Mouse (Mus musculus): ENCODE data around the gene Fat4. TPM values are rescaled to one million over a fixed set of nuclear protein-coding genes. Genes with fewer than 3 reads are reported as not detected.

The Fat4 gene
- polyA plus RNA-seq, 1 experiment from 2014 or later, result 0.27 TPM

- H3K9me3 ChIP-seq (replicated peaks; ENCODE audit: control insufficient read depth, low read length), result no peaks in the 10 kb centered on the region
- no peak for ATAC-seq (ENCODE audit: low read depth)
- WGBS (ENCODE audit: insufficient replicate concordance), result 71% methylated on average over 2 of the region's 2 CpGs
Observed at GRCm38 (mm10) chr3:38875872-38876271, 10.9 kb upstream of the Fat4 start.

GRCm38 (mm10) chr3:38876706-38877105 is 10.0 kb upstream of the Fat4 start:
- Histone ChIP-seq H3K27me3 (ENCODE audit: control insufficient read depth, insufficient read depth, low read depth, low read length) (no peaks in the 10 kb centered on the region), H3K4me3 (ENCODE audit: low read depth, low read length) (no peak overlapping the region), H3K4me1 (ENCODE audit: control insufficient read depth, low read depth, low read length) (no peaks in the 10 kb centered on the region), H3K9ac (ENCODE audit: low read depth, low read length) (no peak overlapping the region), H3K36me3 (ENCODE audit: control insufficient read depth, insufficient read depth) (no peaks in the 10 kb centered on the region), H3K9me3 (replicated peaks; ENCODE audit: control insufficient read depth, low read length) (no peaks in the 10 kb centered on the region), H3K27ac (ENCODE audit: low read length) (no peak overlapping the region), H3K4me2 (ENCODE audit: low read depth, low read length) (no peak overlapping the region)
- ATAC-seq (ENCODE audit: low read depth), result no peak
- 72% methylated on average over 4 of the region's 4 CpGs for WGBS (ENCODE audit: insufficient replicate concordance)

More at GRCm38 (mm10) chr3:38875872-38876271, 10.9 kb upstream of the Fat4 start:
- Histone ChIP-seq H3K9ac (ENCODE audit: low read depth, low read length) (no peak overlapping the region), H3K27ac (ENCODE audit: low read length) (no peak overlapping the region), H3K27me3 (ENCODE audit: control insufficient read depth, insufficient read depth, low read depth, low read length) (no peaks in the 10 kb centered on the region), H3K36me3 (ENCODE audit: control insufficient read depth, insufficient read depth) (no peaks in the 10 kb centered on the region), H3K4me2 (ENCODE audit: low read depth, low read length) (no peak overlapping the region), H3K4me3 (ENCODE audit: low read depth, low read length) (no peak overlapping the region), H3K4me1 (ENCODE audit: control insufficient read depth, low read depth, low read length) (no peaks in the 10 kb centered on the region)

- no peak for ATAC-seq (ENCODE audit: low read depth)
- WGBS (ENCODE audit: insufficient replicate concordance), result 46% methylated on average over 6 of the region's 6 CpGs
- H3K9ac ChIP-seq (ENCODE audit: low read depth, low read length), result no peak overlapping the region
- no peak overlapping the region for H3K4me2 ChIP-seq (ENCODE audit: low read depth, low read length)
- H3K4me3 ChIP-seq (ENCODE audit: low read depth, low read length), result no peak overlapping the region
- H3K27ac ChIP-seq (ENCODE audit: low read length), result no peak overlapping the region
- no peaks in the 10 kb centered on the region; the same call in none of the 2 replicates for H3K4me1 ChIP-seq (ENCODE audit: control insufficient read depth, low read depth, low read length)
- peaks cover 30% of the 10 kb centered on the region for H3K27me3 ChIP-seq (ENCODE audit: control insufficient read depth, insufficient read depth, low read depth, low read length)
- no peaks in the 10 kb centered on the region for H3K9me3 ChIP-seq (replicated peaks; ENCODE audit: control insufficient read depth, low read length)
- no peaks in the 10 kb centered on the region for H3K36me3 ChIP-seq (ENCODE audit: control insufficient read depth, insufficient read depth)
Observed at GRCm38 (mm10) chr3:38882778-38883177, 4.0 kb upstream of the Fat4 start.

GRCm38 (mm10) chr3:38883676-38884075 is 3.1 kb upstream of the Fat4 start:
- Histone ChIP-seq H3K9ac (ENCODE audit: low read depth, low read length) (no peak overlapping the region), H3K27ac (ENCODE audit: low read length) (no peak overlapping the region), H3K9me3 (replicated peaks; ENCODE audit: control insufficient read depth, low read length) (no peaks in the 10 kb centered on the region), H3K36me3 (ENCODE audit: control insufficient read depth, insufficient read depth) (no peaks in the 10 kb centered on the region), H3K4me1 (ENCODE audit: control insufficient read depth, low read depth, low read length) (no peaks in the 10 kb centered on the region; the same call in none of the 2 replicates), H3K4me3 (ENCODE audit: low read depth, low read length) (no peak overlapping the region), H3K4me2 (ENCODE audit: low read depth, low read length) (no peak overlapping the region), H3K27me3 (ENCODE audit: control insufficient read depth, insufficient read depth, low read depth, low read length) (peaks cover 31% of the 10 kb centered on the region)
- no peak for ATAC-seq (ENCODE audit: low read depth)
- 39% methylated on average over 9 of the region's 9 CpGs for WGBS (ENCODE audit: insufficient replicate concordance)

- Histone ChIP-seq H3K4me1 (ENCODE audit: control insufficient read depth, low read depth, low read length) (no peaks in the 10 kb centered on the region; the same call in none of the 2 replicates), H3K27ac (ENCODE audit: low read length) (no peak overlapping the region), H3K27me3 (ENCODE audit: control insufficient read depth, insufficient read depth, low read depth, low read length) (peaks cover 31% of the 10 kb centered on the region), H3K4me3 (ENCODE audit: low read depth, low read length) (peak overlapping the region; percentile 62; the same call in 1 of the 2 replicates), H3K9ac (ENCODE audit: low read depth, low read length) (no peak overlapping the region), H3K36me3 (ENCODE audit: control insufficient read depth, insufficient read depth) (no peaks in the 10 kb centered on the region), H3K4me2 (ENCODE audit: low read depth, low read length) (peak overlapping the region; percentile 71), H3K9me3 (replicated peaks; ENCODE audit: control insufficient read depth, low read length) (no peaks in the 10 kb centered on the region)
- ATAC-seq (ENCODE audit: low read depth), result no peak
- WGBS (ENCODE audit: insufficient replicate concordance), result 1% methylated on average over 6 of the region's 6 CpGs
Observed at GRCm38 (mm10) chr3:38884276-38884675, 2.5 kb upstream of the Fat4 start.

- no peak for ATAC-seq (ENCODE audit: low read depth)
- peaks cover 31% of the 10 kb centered on the region for H3K27me3 ChIP-seq (ENCODE audit: control insufficient read depth, insufficient read depth, low read depth, low read length)
- no peak overlapping the region for H3K27ac ChIP-seq (ENCODE audit: low read length)
Observed at GRCm38 (mm10) chr3:38884919-38885418, 1.8 kb upstream of the Fat4 start.

GRCm38 (mm10) chr3:38885481-38886001 is 1.2 kb upstream of the Fat4 start:
- peak; percentile 78 for ATAC-seq (ENCODE audit: low read depth)
- Histone ChIP-seq H3K4me2 (ENCODE audit: low read depth, low read length) (peak overlapping the region; percentile 71), H3K9ac (ENCODE audit: low read depth, low read length) (no peak overlapping the region; the same call in 1 of the 2 replicates), H3K27me3 (ENCODE audit: control insufficient read depth, insufficient read depth, low read depth, low read length) (peaks cover 31% of the 10 kb centered on the region), H3K27ac (ENCODE audit: low read length) (no peak overlapping the region), H3K36me3 (ENCODE audit: control insufficient read depth, insufficient read depth) (no peaks in the 10 kb centered on the region), H3K4me3 (ENCODE audit: low read depth, low read length) (peak overlapping the region; percentile 62), H3K4me1 (ENCODE audit: control insufficient read depth, low read depth, low read length) (no peaks in the 10 kb centered on the region; the same call in none of the 2 replicates), H3K9me3 (replicated peaks; ENCODE audit: control insufficient read depth, low read length) (no peaks in the 10 kb centered on the region)
- under 1% methylated on average over 47 of the region's 56 CpGs for WGBS (ENCODE audit: insufficient replicate concordance)

More at GRCm38 (mm10) chr3:38884919-38885418, 1.8 kb upstream of the Fat4 start:
- no peaks in the 10 kb centered on the region; the same call in none of the 2 replicates for H3K4me1 ChIP-seq (ENCODE audit: control insufficient read depth, low read depth, low read length)
- no peaks in the 10 kb centered on the region for H3K36me3 ChIP-seq (ENCODE audit: control insufficient read depth, insufficient read depth)
- peak overlapping the region; percentile 71 for H3K4me2 ChIP-seq (ENCODE audit: low read depth, low read length)
- 0% methylated on average over 24 of the region's 24 CpGs for WGBS (ENCODE audit: insufficient replicate concordance)
- H3K9me3 ChIP-seq (replicated peaks; ENCODE audit: control insufficient read depth, low read length), result no peaks in the 10 kb centered on the region
- H3K4me3 ChIP-seq (ENCODE audit: low read depth, low read length), result peak overlapping the region; percentile 62
- no peak overlapping the region for H3K9ac ChIP-seq (ENCODE audit: low read depth, low read length)

GRCm38 (mm10) chr3:38886061-38886821 is 499 bp upstream of the Fat4 start:
- Histone ChIP-seq H3K4me2 (ENCODE audit: low read depth, low read length) (peak overlapping the region; percentile 71), H3K9me3 (replicated peaks; ENCODE audit: control insufficient read depth, low read length) (no peaks in the 10 kb centered on the region), H3K4me1 (ENCODE audit: control insufficient read depth, low read depth, low read length) (no peaks in the 10 kb centered on the region; the same call in none of the 2 replicates), H3K36me3 (ENCODE audit: control insufficient read depth, insufficient read depth) (no peaks in the 10 kb centered on the region), H3K4me3 (ENCODE audit: low read depth, low read length) (peak overlapping the region; percentile 62), H3K27me3 (ENCODE audit: control insufficient read depth, insufficient read depth, low read depth, low read length) (peaks cover 31% of the 10 kb centered on the region), H3K9ac (ENCODE audit: low read depth, low read length) (peak overlapping the region; percentile 16; the same call in 1 of the 2 replicates), H3K27ac (ENCODE audit: low read length) (no peak overlapping the region; the same call in 1 of the 2 replicates)
- WGBS (ENCODE audit: insufficient replicate concordance), result under 1% methylated on average over 57 of the region's 60 CpGs
- peak; percentile 25; the same call in 1 of the 2 replicates for ATAC-seq (ENCODE audit: low read depth)
